Mouse (Mus musculus) embryonic stem cell, embryonic (primary cell): Measurements from ENCODE around the gene Adh1.

Source experiments
- CTCF ChIA-PET, 4 experiments: fragments of 300-600 bp in 2 of 4; fragments of 350-600 bp in 2 of 4; sonication (Branson Sonifier 250); formaldehyde crosslinking; loops; one replicate each; lab custom pipeline; 2022; ENCODE audit warnings: inconsistent platforms in 2 of 4; lab: Charles Lee
- POLR2A ChIA-PET, 4 experiments: fragments of 300-600 bp in 2 of 4; fragments of 350-600 bp in 2 of 4; sonication (Branson Sonifier 250); formaldehyde crosslinking; loops; one replicate each; lab custom pipeline; 2022; ENCODE audit warnings: antibody characterized with exemption in 4 of 4, inconsistent platforms in 1 of 4; lab: Charles Lee

Gene Adh1

GRCm38 (mm10) chr3:138260721-138261669 lies at the start of gene Adh1:
TSS of gene Adh1 (plus strand) at chr3:138260991.
- POLR2A ChIA-PET = interaction anchor here in 2 of 4 experiments (0.6 to 0.7 kb wide), 2 partner anchors 266 to 305 kb away, joined by 3 read pairs; no protein-coding TSS in a partner anchor
- CTCF ChIA-PET = no interaction called here

GRCm38 (mm10) chr3:138212431-138212951 lies 48.3 kb upstream of the Adh1 start:
- POLR2A ChIA-PET = interaction anchor here in 1 of 4 experiments (0.5 kb wide), 1 partner anchor 69 kb away, joined by 3 read pairs; no protein-coding TSS in a partner anchor
- CTCF ChIA-PET = interaction anchor here in 1 of 4 experiments (1.6 kb wide), 1 partner anchor 14 kb away, joined by 5 read pairs; no protein-coding TSS in a partner anchor

GRCm38 (mm10) chr3:138215395-138215989 lies 45.3 kb upstream of the Adh1 start:
- CTCF ChIA-PET = interaction anchor here in 2 of 4 experiments (0.8 to 1.1 kb wide), 2 partner anchors 17 to 101 kb away, joined by 3 to 5 read pairs; no protein-coding TSS in a partner anchor

GRCm38 (mm10) chr3:138216091-138216490 lies 44.7 kb upstream of the Adh1 start:
- CTCF ChIA-PET = interaction anchor here in 3 of 4 experiments (0.6 to 1.1 kb wide), 4 partner anchors 18 to 383 kb away, joined by 3 to 5 read pairs (median 4); no protein-coding TSS in a partner anchor
- POLR2A ChIA-PET = interaction anchor here in 1 of 4 experiments (0.6 to 1.4 kb wide), 7 partner anchors 56 to 389 kb away, joined by 3 to 5 read pairs (median 3); no protein-coding TSS in a partner anchor

More at GRCm38 (mm10) chr3:138215395-138215989, 45.3 kb upstream of the Adh1 start:
- POLR2A ChIA-PET = interaction anchor here in 3 of 4 experiments (0.6 to 1.3 kb wide), 9 partner anchors 13 to 389 kb away, joined by 3 to 4 read pairs (median 3); no protein-coding TSS in a partner anchor

- ChIA-PET CTCF (interaction anchor here in 2 of 4 experiments (1.3 to 1.4 kb wide), 2 partner anchors 19 to 20 kb away, joined by 3 to 4 read pairs; no protein-coding TSS in a partner anchor), POLR2A (no interaction called here)
These were observed 43.0 kb upstream of the Adh1 start, which contains the start of gene Adh7 for GRCm38 (mm10) chr3:138217631-138218264. TSS of gene Adh7 (plus strand) at chr3:138217760.

- ChIA-PET POLR2A (no interaction called here), CTCF (no interaction called here)
These were observed 39.7 kb upstream of the Adh1 start for GRCm38 (mm10) chr3:138221116-138221515.

- CTCF ChIA-PET = interaction anchor here in 3 of 4 experiments (1.0 to 2.6 kb wide), 3 partner anchors 24 to 88 kb away, joined by 3 to 12 read pairs (median 6); no protein-coding TSS in a partner anchor
- POLR2A ChIA-PET = interaction anchor here in 1 of 4 experiments (0.8 kb wide), 1 partner anchor 79 kb away, joined by 3 read pairs; the partner anchor contains the start of gene Trmt10a
These were observed 38.3 kb upstream of the Adh1 start for GRCm38 (mm10) chr3:138222511-138222910.

- ChIA-PET CTCF (interaction anchor here (0.6 to 2.6 kb wide), 7 partner anchors 11 to 782 kb away, joined by 3 to 12 read pairs (median 4); no protein-coding TSS in a partner anchor), POLR2A (interaction anchor here in 1 of 4 experiments (0.8 to 1.5 kb wide), 2 partner anchors 26 to 80 kb away, joined by 3 read pairs; partner anchors contain the start of gene Trmt10a)
These were observed 37.8 kb upstream of the Adh1 start for GRCm38 (mm10) chr3:138222952-138223351.

GRCm38 (mm10) chr3:138224363-138224954 lies 36.3 kb upstream of the Adh1 start:
- POLR2A ChIA-PET = interaction anchor here in 2 of 4 experiments (1.1 to 1.5 kb wide), 2 partner anchors 28 to 360 kb away, joined by 3 read pairs; partner anchors contain the start of gene H2afz (in 1 of the 2)

GRCm38 (mm10) chr3:138225331-138225730 lies 35.5 kb upstream of the Adh1 start:
- CTCF ChIA-PET = interaction anchor here in 1 of 4 experiments (1.4 kb wide), 1 partner anchor 27 kb away, joined by 3 read pairs; no protein-coding TSS in a partner anchor
- POLR2A ChIA-PET = interaction anchor here in 1 of 4 experiments (0.7 kb wide), 1 partner anchor 48 kb away, joined by 3 read pairs; no protein-coding TSS in a partner anchor

More at GRCm38 (mm10) chr3:138224363-138224954, 36.3 kb upstream of the Adh1 start:
- CTCF ChIA-PET = interaction anchor here in 1 of 4 experiments (1.4 kb wide), 1 partner anchor 26 kb away, joined by 3 read pairs; no protein-coding TSS in a partner anchor

GRCm38 (mm10) chr3:138225853-138226252 lies 34.9 kb upstream of the Adh1 start:
- CTCF ChIA-PET = interaction anchor here in 1 of 4 experiments (1.4 kb wide), 1 partner anchor 28 kb away, joined by 3 read pairs; no protein-coding TSS in a partner anchor
- POLR2A ChIA-PET = interaction anchor here in 1 of 4 experiments (0.7 kb wide), 1 partner anchor 48 kb away, joined by 3 read pairs; no protein-coding TSS in a partner anchor

- ChIA-PET CTCF (interaction anchor here in 1 of 4 experiments (0.5 kb wide), 1 partner anchor 1116 kb away, joined by 4 read pairs; no protein-coding TSS in a partner anchor), POLR2A (no interaction called here)
These were observed 34.3 kb upstream of the Adh1 start for GRCm38 (mm10) chr3:138226476-138226875.

- CTCF ChIA-PET = interaction anchor here in 1 of 4 experiments (0.5 kb wide), 1 partner anchor 1116 kb away, joined by 4 read pairs; no protein-coding TSS in a partner anchor
These were observed 33.7 kb upstream of the Adh1 start for GRCm38 (mm10) chr3:138227082-138227481.

GRCm38 (mm10) chr3:138227782-138228181 lies 33.0 kb upstream of the Adh1 start:
- ChIA-PET CTCF (no interaction called here), POLR2A (interaction anchor here in 2 of 4 experiments (0.6 to 1.1 kb wide), 2 partner anchors 13 to 17 kb away, joined by 3 to 7 read pairs; no protein-coding TSS in a partner anchor)

More at GRCm38 (mm10) chr3:138227082-138227481, 33.7 kb upstream of the Adh1 start:
- POLR2A ChIA-PET = no interaction called here

- ChIA-PET CTCF (no interaction called here), POLR2A (no interaction called here)
These were observed 31.3 kb upstream of the Adh1 start for GRCm38 (mm10) chr3:138229448-138229847.

GRCm38 (mm10) chr3:138230266-138230665 lies 30.5 kb upstream of the Adh1 start:
- ChIA-PET POLR2A (no interaction called here), CTCF (no interaction called here)

- POLR2A ChIA-PET = no interaction called here
- CTCF ChIA-PET = no interaction called here
These were observed 29.3 kb upstream of the Adh1 start for GRCm38 (mm10) chr3:138231531-138231930.
